Mouse (Mus musculus): Measurements from ENCODE around the gene Pik3c2a. TPM values are rescaled to one million over a fixed set of nuclear protein-coding genes. Genes with fewer than 3 reads are reported as not detected.

The Pik3c2a gene
- polyA plus RNA-seq, 2 experiments: 2.5 to 2.9 TPM

DNA sequence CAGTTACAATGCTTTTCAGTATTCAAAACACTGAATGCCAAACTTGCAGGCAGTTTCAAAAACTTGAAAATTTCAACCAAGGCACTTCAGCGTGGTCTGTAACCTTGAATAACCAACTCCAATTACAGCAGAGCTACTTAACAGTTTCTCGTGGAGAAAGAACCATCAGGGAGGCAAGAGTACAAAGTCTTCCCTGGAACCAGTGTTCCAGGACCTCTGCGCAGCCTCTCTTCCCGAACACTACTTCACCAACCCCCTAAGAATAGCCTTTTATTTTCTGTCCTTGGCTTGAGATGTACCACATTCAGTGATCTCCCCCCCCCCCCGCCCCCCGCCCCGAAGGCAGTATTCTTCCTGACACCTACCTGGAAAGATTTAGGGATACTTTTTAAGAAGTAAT, 1.0 kb downstream of the Pik3c2a start:
- 20% methylated on average over 7 of the region's 7 CpGs for WGBS (ENCODE audit: insufficient replicate concordance)
- Histone ChIP-seq H3K4me2 (ENCODE audit: low read depth) (peak overlapping the region; percentile 90), H3K9me3 (ENCODE audit: control insufficient read depth, low read length) (no peaks in the 10 kb centered on the region), H3K9ac (replicated peaks) (peak overlapping the region; percentile 76; the same call in 1 of the 2 replicates), H3K36me3 (replicated peaks; ENCODE audit: control insufficient read depth, insufficient read depth, low read depth) (no peaks in the 10 kb centered on the region), H3K27me3 (ENCODE audit: control insufficient read depth, insufficient read depth, low read length) (peaks cover 26% of the 10 kb centered on the region), H3K4me3 (ENCODE audit: insufficient read depth in 1 of 2, low read depth in 2 of 2, low read length in 2 of 2) (peak overlapping the region; percentile 22 to 79), H3K27ac (no peak overlapping the region), H3K4me1 (replicated peaks; ENCODE audit: control insufficient read depth in 2 of 2, insufficient read depth in 2 of 2, low read length in 1 of 2) (peaks cover 0 to 7% of the 10 kb centered on the region in 2 experiments; a peak in 2 of 4 replicates)
- DNase-seq (ENCODE audit: low read depth in 3 of 3, low spot score in 3 of 3) (no peak), ATAC-seq (ENCODE audit: insufficient read depth) (no peak)
- no peak for TF ChIP-seq CTCF (IDR thresholded peaks at IDR 0.05; ENCODE audit: low read depth)
- TF ChIP-seq EP300 (IDR thresholded peaks at IDR 0.05; ENCODE audit: low read depth): no peak

- no peak overlapping the region for H3K27ac ChIP-seq
- H3K9ac ChIP-seq (replicated peaks): no peak overlapping the region
- ATAC-seq (ENCODE audit: insufficient read depth) (no peak), DNase-seq (ENCODE audit: low read depth in 3 of 3, low spot score in 3 of 3) (no peak)
- 54% methylated on average over 1 of the region's 1 CpGs for WGBS (ENCODE audit: insufficient replicate concordance)
- no peaks in the 10 kb centered on the region for H3K9me3 ChIP-seq (ENCODE audit: control insufficient read depth, low read length)
- H3K27me3 ChIP-seq (ENCODE audit: control insufficient read depth, insufficient read depth, low read length): peaks cover 26% of the 10 kb centered on the region
- H3K4me2 ChIP-seq (ENCODE audit: low read depth): no peak overlapping the region
- H3K36me3 ChIP-seq (replicated peaks; ENCODE audit: control insufficient read depth, insufficient read depth, low read depth): no peaks in the 10 kb centered on the region
- H3K4me3 ChIP-seq (ENCODE audit: insufficient read depth in 1 of 2, low read depth in 2 of 2, low read length in 2 of 2): no peak overlapping the region
- peaks cover 0 to 7% of the 10 kb centered on the region in 2 experiments; a peak in 2 of 4 replicates for H3K4me1 ChIP-seq (replicated peaks; ENCODE audit: control insufficient read depth in 2 of 2, insufficient read depth in 2 of 2, low read length in 1 of 2)
- TF ChIP-seq EP300 (IDR thresholded peaks at IDR 0.05; ENCODE audit: low read depth) (no peak), CTCF (IDR thresholded peaks at IDR 0.05; ENCODE audit: low read depth) (no peak)
Observed at GRCm38 (mm10) chr7:116441346-116441745, 1.9 kb downstream of the Pik3c2a start.

GRCm38 (mm10) chr7:116431661-116432060, 11.6 kb downstream of the Pik3c2a start:
- Histone ChIP-seq H3K27ac (no peak overlapping the region), H3K27me3 (ENCODE audit: control insufficient read depth, insufficient read depth, low read length) (no peaks in the 10 kb centered on the region), H3K4me2 (ENCODE audit: low read depth) (no peak overlapping the region), H3K4me1 (replicated peaks; ENCODE audit: control insufficient read depth in 2 of 2, insufficient read depth in 2 of 2, low read length in 1 of 2) (no peaks in the 10 kb centered on the region), H3K9ac (replicated peaks) (no peak overlapping the region), H3K4me3 (ENCODE audit: insufficient read depth in 1 of 2, low read depth in 2 of 2, low read length in 2 of 2) (no peak overlapping the region), H3K9me3 (ENCODE audit: control insufficient read depth, low read length) (no peaks in the 10 kb centered on the region), H3K36me3 (replicated peaks; ENCODE audit: control insufficient read depth, insufficient read depth, low read depth) (no peaks in the 10 kb centered on the region)
- DNase-seq (ENCODE audit: low read depth in 3 of 3, low spot score in 3 of 3) (no peak), ATAC-seq (ENCODE audit: insufficient read depth) (no peak)
- 60% methylated on average over 3 of the region's 3 CpGs for WGBS (ENCODE audit: insufficient replicate concordance)
- TF ChIP-seq CTCF (IDR thresholded peaks at IDR 0.05; ENCODE audit: low read depth) (no peak), EP300 (IDR thresholded peaks at IDR 0.05; ENCODE audit: low read depth) (no peak)

DNA sequence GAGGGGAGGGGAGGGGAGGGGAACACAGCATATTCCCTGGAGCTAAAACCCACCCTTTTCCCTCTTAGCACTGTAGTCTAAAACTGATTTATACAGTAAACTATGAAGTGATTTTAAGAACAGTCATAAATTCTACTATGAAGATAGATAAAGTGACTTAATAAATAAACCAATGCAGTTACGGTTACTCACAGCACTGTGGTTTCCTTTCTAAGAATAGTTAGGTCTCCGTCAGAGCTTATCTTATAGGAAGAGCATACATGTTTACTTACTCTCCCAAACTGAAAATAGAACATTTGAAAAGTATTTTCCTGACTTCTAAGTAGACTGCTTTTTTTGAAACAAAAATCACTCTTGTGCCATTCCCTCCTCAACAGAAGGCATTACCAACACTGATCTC, 12.3 kb downstream of the Pik3c2a start:
- Histone ChIP-seq H3K4me1 (replicated peaks; ENCODE audit: control insufficient read depth in 2 of 2, insufficient read depth in 2 of 2, low read length in 1 of 2) (no peaks in the 10 kb centered on the region), H3K9me3 (ENCODE audit: control insufficient read depth, low read length) (no peaks in the 10 kb centered on the region), H3K27ac (no peak overlapping the region), H3K9ac (replicated peaks) (no peak overlapping the region), H3K4me3 (ENCODE audit: insufficient read depth in 1 of 2, low read depth in 2 of 2, low read length in 2 of 2) (no peak overlapping the region), H3K4me2 (ENCODE audit: low read depth) (no peak overlapping the region), H3K36me3 (replicated peaks; ENCODE audit: control insufficient read depth, insufficient read depth, low read depth) (no peaks in the 10 kb centered on the region), H3K27me3 (ENCODE audit: control insufficient read depth, insufficient read depth, low read length) (no peaks in the 10 kb centered on the region)
- 3% methylated on average over 2 of the region's 2 CpGs for WGBS (ENCODE audit: insufficient replicate concordance)
- DNase-seq (ENCODE audit: low read depth in 3 of 3, low spot score in 3 of 3) (no peak), ATAC-seq (ENCODE audit: insufficient read depth) (no peak)
- TF ChIP-seq CTCF (IDR thresholded peaks at IDR 0.05; ENCODE audit: low read depth): no peak
- TF ChIP-seq EP300 (IDR thresholded peaks at IDR 0.05; ENCODE audit: low read depth): no peak

- no peak overlapping the region for H3K9ac ChIP-seq (replicated peaks)
- H3K4me3 ChIP-seq (ENCODE audit: insufficient read depth in 1 of 2, low read depth in 2 of 2, low read length in 2 of 2): no peak overlapping the region
- H3K9me3 ChIP-seq (ENCODE audit: control insufficient read depth, low read length): no peaks in the 10 kb centered on the region
- TF ChIP-seq CTCF (IDR thresholded peaks at IDR 0.05; ENCODE audit: low read depth) (no peak), EP300 (IDR thresholded peaks at IDR 0.05; ENCODE audit: low read depth) (no peak)
- DNase-seq (ENCODE audit: low read depth in 3 of 3, low spot score in 3 of 3) (no peak), ATAC-seq (ENCODE audit: insufficient read depth) (no peak)
- no peak overlapping the region for H3K4me2 ChIP-seq (ENCODE audit: low read depth)
- no peaks in the 10 kb centered on the region for H3K36me3 ChIP-seq (replicated peaks; ENCODE audit: control insufficient read depth, insufficient read depth, low read depth)
- no peak overlapping the region for H3K27ac ChIP-seq
- H3K27me3 ChIP-seq (ENCODE audit: control insufficient read depth, insufficient read depth, low read length): no peaks in the 10 kb centered on the region
- H3K4me1 ChIP-seq (replicated peaks; ENCODE audit: control insufficient read depth in 2 of 2, insufficient read depth in 2 of 2, low read length in 1 of 2): no peaks in the 10 kb centered on the region
Observed at GRCm38 (mm10) chr7:116427206-116427605, 16.0 kb downstream of the Pik3c2a start.

Measured in liver, embryonic 14.5 days (tissue).